Mouse (Mus musculus): ENCODE measurements at regions not wholly inside any gene's neighbourhood (a gene's known extent, or its start where the extent isn't known, plus 50 kb on each side); places are given as distances from the start of the nearest gene placed in this dataset.

- TF ChIP-seq CTCF (IDR thresholded peaks at IDR 0.05; ENCODE audit: low read depth) (no peak), EP300 (IDR thresholded peaks at IDR 0.05; ENCODE audit: low read depth) (no peak)
Measured at GRCm38 (mm10) chr1:125174725-125175124, 260.8 kb downstream of the Actr3 start.
